Mouse (Mus musculus): ENCODE data around the gene Wscd2. TPM values are rescaled to one million over a fixed set of nuclear protein-coding genes. Genes with fewer than 3 reads are reported as not detected.
A peak's percentile ranks its signal among the peaks of the same experiment; 100 is the strongest.
"Not testable (repeated sequence)": the region's sequence is repeated elsewhere in the genome, so short reads cannot be mapped to it uniquely, and the experiment has no call there.

The Wscd2 gene
- polyA plus RNA-seq, 1 experiment from 2014 or later, result 3.4 TPM

DNA sequence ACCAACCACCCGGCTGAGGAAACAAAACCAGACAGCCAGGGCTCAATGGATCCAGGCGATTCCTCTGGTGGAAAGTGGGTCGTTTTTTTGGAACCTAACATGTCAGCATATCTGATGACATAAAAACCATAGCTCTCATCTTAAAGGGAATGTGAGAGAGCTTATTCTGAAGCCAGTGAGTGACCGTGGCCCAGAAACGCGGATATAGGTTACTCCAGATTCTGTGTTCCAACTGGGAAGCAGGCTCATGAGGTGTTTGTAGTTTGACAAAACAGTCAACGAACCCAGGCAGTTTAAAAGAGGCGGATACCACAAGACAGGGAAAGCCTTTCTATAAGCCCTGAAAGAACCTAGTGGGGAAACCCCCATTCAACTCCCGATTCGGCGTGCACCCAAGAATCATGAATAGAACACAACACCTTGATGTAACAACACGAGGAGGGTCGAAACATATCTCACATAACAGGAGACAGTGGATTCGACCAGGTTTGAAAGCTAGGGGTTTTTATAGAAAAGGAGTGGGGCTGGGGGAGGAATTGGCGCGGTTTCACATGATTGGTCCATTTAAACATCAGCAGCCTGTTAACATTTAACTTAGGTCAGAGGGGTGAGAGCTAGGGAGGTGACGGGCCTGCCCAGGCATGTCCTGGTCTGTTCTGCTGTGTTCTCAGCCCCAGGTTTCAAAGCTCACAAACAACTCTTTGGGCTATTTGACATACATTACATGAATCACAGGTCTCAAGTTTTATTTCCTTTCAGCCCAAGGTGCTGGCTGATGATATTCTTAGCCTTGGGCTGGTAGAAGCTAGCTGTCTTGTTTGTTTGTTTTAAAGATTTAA lies 95.7 kb downstream of the Wscd2 start:
- DNase-seq (ENCODE audit: low spot score), result not testable (repeated sequence)

DNA sequence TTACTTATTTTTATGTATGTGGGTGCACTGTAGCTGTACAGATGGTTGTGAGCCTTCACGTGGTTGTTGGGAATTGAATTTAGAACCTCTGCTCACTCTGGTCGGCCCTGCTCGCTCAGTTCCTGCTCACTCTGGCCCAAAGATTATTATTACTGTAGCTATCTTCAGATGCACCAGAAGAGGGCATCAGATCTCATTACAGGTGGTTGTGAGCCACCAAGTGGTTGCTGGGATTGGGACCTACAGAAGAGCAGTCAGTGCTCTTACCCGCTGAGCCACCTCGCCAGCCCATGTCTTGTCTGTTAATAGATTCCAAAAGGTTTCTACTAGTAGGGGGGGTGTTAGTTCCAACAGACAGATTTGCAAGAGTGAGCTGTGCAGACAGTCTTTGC lies 96.3 kb downstream of the Wscd2 start:
- H3K4me1 ChIP-seq (ENCODE audit: control insufficient read depth, insufficient read depth, low read length); ATAC-seq; H3K27me3 ChIP-seq (replicated peaks; ENCODE audit: control insufficient read depth, insufficient read depth, low read length); H3K9ac ChIP-seq (ENCODE audit: low read length); DNase-seq (ENCODE audit: low spot score); H3K4me2 ChIP-seq (ENCODE audit: low read length); H3K36me3 ChIP-seq (ENCODE audit: control insufficient read depth, insufficient read depth, low read length); H3K27ac ChIP-seq (ENCODE audit: low read depth, low read length); H3K9me3 ChIP-seq (replicated peaks; ENCODE audit: control insufficient read depth, low read length); H3K4me3 ChIP-seq (ENCODE audit: low read depth, low read length): not testable (repeated sequence)
- WGBS, result 46% methylated on average over 5 of the region's 5 CpGs

More for the DNA sequence above, 95.7 kb downstream of the Wscd2 start:
- H3K27me3 ChIP-seq (replicated peaks; ENCODE audit: control insufficient read depth, insufficient read depth, low read length); H3K27ac ChIP-seq (ENCODE audit: low read depth, low read length); H3K36me3 ChIP-seq (ENCODE audit: control insufficient read depth, insufficient read depth, low read length); ATAC-seq; H3K9me3 ChIP-seq (replicated peaks; ENCODE audit: control insufficient read depth, low read length); H3K4me1 ChIP-seq (ENCODE audit: control insufficient read depth, insufficient read depth, low read length); H3K4me3 ChIP-seq (ENCODE audit: low read depth, low read length); H3K4me2 ChIP-seq (ENCODE audit: low read length); H3K9ac ChIP-seq (ENCODE audit: low read length): not testable (repeated sequence)
- WGBS, result 78% methylated on average over 17 of the region's 17 CpGs

DNA sequence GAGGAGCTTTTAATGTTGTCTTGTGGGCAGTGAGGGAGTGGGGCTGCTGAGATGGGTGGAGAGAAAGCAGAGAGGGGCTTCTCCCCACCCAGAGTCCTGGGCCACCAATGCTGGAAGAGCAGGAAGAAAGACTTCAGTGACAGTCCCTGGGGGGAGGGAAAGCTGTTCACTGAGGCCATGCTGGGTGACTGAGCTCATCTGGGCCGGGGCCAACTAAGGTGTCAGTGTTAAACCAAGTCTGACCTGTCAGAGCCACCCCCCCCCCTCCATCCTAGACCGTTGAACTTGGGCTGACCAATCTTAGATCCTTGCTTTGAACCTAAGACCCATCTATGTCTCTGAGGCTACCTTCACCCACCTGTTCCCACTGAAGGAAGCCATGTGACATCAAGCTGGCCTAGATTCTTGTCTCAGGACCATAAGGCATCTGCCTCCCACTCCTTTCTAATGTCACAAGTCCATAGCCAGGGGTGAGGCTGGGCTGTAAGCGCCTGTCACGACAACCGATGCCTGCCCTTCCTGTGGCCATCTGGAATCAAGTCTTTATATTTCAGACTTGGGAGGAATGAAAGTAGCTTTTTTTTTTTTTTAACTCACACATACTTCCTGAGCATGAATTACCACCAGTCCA lies 100.0 kb downstream of the Wscd2 start:
- DNase-seq (ENCODE audit: low spot score) (no peak), ATAC-seq (no peak)
- H3K4me3 ChIP-seq (ENCODE audit: low read depth, low read length), result no peak overlapping the region
- WGBS, result 78% methylated on average over 5 of the region's 5 CpGs
- no peak overlapping the region for H3K27ac ChIP-seq (ENCODE audit: low read depth, low read length)
- no peak overlapping the region for H3K4me2 ChIP-seq (ENCODE audit: low read length)
- H3K4me1 ChIP-seq (ENCODE audit: control insufficient read depth, insufficient read depth, low read length), result peaks cover 8% of the 10 kb centered on the region; the same call in 1 of the 2 replicates
- no peaks in the 10 kb centered on the region for H3K9me3 ChIP-seq (replicated peaks; ENCODE audit: control insufficient read depth, low read length)
- no peak overlapping the region for H3K9ac ChIP-seq (ENCODE audit: low read length)
- H3K36me3 ChIP-seq (ENCODE audit: control insufficient read depth, insufficient read depth, low read length), result no peaks in the 10 kb centered on the region
- no peaks in the 10 kb centered on the region for H3K27me3 ChIP-seq (replicated peaks; ENCODE audit: control insufficient read depth, insufficient read depth, low read length)

DNA sequence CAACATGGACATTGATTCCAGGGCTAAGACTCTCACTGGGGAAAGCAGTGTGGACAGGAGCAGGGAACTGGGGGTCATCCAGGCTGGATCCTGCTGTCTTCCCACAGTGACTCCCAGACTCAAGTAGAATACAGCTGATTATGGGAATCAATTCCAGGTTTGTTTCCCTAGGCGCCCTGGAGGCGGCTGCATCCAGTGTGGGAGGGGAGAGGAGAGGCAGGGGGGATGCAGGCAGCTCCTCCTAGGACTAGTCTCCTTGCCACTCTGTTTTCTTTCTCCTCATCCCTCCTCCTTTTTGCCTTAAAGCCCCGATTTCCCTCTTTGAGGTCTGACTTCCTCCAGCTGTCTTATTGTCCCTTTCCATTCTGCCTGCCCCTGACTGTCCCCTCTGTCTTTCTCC lies 101.0 kb downstream of the Wscd2 start:
- Histone ChIP-seq H3K4me3 (ENCODE audit: low read depth, low read length) (no peak overlapping the region), H3K36me3 (ENCODE audit: control insufficient read depth, insufficient read depth, low read length) (no peaks in the 10 kb centered on the region), H3K27me3 (replicated peaks; ENCODE audit: control insufficient read depth, insufficient read depth, low read length) (no peaks in the 10 kb centered on the region), H3K9ac (ENCODE audit: low read length) (no peak overlapping the region), H3K27ac (ENCODE audit: low read depth, low read length) (peak overlapping the region; percentile 83), H3K4me2 (ENCODE audit: low read length) (no peak overlapping the region), H3K9me3 (replicated peaks; ENCODE audit: control insufficient read depth, low read length) (no peaks in the 10 kb centered on the region), H3K4me1 (ENCODE audit: control insufficient read depth, insufficient read depth, low read length) (peaks cover 8% of the 10 kb centered on the region; the same call in 1 of the 2 replicates)
- ATAC-seq (peak; percentile 24; the same call in 1 of the 2 replicates), DNase-seq (ENCODE audit: low spot score) (peak; percentile 42)
- 7% methylated on average over 3 of the region's 3 CpGs for whole genome bisulfite sequencing

DNA sequence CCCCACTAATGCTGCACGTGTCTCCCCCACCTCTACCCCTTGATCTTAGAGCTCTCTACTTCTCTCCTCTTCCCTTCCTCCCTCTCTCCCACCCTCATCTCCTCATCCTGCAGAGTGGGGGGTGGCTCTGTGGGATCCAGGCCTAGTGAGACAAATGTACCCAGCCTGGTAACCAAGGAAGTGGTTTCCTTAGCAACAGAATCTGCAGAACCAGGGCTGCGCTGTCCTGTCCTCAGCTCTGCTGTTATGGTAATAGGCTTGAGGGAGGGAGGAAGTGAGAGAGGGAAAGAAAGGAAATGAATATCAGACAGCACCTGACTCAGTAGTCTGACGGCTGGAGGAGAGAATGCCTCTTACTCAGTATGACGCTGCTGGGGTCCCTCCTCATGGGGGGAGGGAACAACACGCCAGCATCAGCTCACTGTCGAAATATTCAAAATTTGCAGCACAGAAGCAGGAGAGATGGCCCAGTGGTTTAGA lies 101.7 kb downstream of the Wscd2 start:
- H3K9ac ChIP-seq (ENCODE audit: low read length), result no peak overlapping the region
- ATAC-seq, result peak; percentile 92
- WGBS, result 7% methylated on average over 6 of the region's 6 CpGs

DNA sequence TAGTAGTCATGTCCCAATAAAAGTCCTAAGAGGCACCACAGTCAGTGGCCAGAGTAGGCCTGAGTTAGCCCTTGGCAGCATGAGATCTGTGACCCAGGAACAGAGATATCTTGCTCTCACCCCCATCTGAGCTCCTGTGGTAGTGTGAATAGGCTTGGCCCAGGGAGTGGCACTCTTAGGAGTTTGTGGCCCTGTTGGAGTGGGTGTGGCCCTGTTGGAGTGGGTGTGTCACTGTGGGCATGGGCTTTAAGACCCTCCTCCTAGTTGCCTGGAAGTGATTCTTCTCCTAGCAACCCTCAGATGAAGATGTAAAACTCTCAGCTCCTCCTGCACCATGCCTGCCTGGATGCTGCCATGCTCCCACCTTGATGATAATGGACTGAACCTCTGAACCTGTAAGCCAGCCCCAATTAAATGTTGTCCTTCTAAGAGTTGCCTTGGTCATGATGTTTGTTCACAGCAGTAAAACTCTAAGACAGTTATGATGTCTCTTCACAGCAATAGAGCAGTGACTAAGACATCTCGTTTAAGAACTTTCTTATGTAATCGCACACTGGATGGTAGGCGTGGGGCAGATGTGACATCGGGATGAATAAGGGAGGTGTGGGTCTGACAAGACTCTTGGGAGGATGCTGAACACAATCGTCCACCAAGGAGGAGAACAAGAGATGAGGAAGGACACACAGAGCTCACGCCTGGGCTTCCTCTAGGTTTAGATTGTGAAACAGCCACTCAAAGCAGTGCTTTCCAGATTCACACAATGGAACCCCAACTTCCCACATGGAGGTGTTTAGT lies 104.0 kb downstream of the Wscd2 start:
- no peak for DNase-seq (ENCODE audit: low spot score)
- no peak overlapping the region for H3K27ac ChIP-seq (ENCODE audit: low read depth, low read length)
- WGBS, result 90% methylated on average over 6 of the region's 6 CpGs
- H3K9me3 ChIP-seq (replicated peaks; ENCODE audit: control insufficient read depth, low read length), result no peaks in the 10 kb centered on the region
- peaks cover 8% of the 10 kb centered on the region; the same call in 1 of the 2 replicates for H3K4me1 ChIP-seq (ENCODE audit: control insufficient read depth, insufficient read depth, low read length)
- no peaks in the 10 kb centered on the region for H3K27me3 ChIP-seq (replicated peaks; ENCODE audit: control insufficient read depth, insufficient read depth, low read length)
- H3K4me3 ChIP-seq (ENCODE audit: low read depth, low read length), result no peak overlapping the region
- H3K4me2 ChIP-seq (ENCODE audit: low read length), result no peak overlapping the region
- no peak overlapping the region for H3K9ac ChIP-seq (ENCODE audit: low read length)
- no peaks in the 10 kb centered on the region for H3K36me3 ChIP-seq (ENCODE audit: control insufficient read depth, insufficient read depth, low read length)
- no peak for ATAC-seq

More for the DNA sequence above, 101.7 kb downstream of the Wscd2 start:
- Histone ChIP-seq H3K4me1 (ENCODE audit: control insufficient read depth, insufficient read depth, low read length) (peaks cover 8% of the 10 kb centered on the region; the same call in 1 of the 2 replicates), H3K4me2 (ENCODE audit: low read length) (no peak overlapping the region), H3K27me3 (replicated peaks; ENCODE audit: control insufficient read depth, insufficient read depth, low read length) (no peaks in the 10 kb centered on the region), H3K9me3 (replicated peaks; ENCODE audit: control insufficient read depth, low read length) (no peaks in the 10 kb centered on the region), H3K4me3 (ENCODE audit: low read depth, low read length) (no peak overlapping the region), H3K27ac (ENCODE audit: low read depth, low read length) (peak overlapping the region; percentile 83), H3K36me3 (ENCODE audit: control insufficient read depth, insufficient read depth, low read length) (no peaks in the 10 kb centered on the region)
- peak; percentile 93 for DNase-seq (ENCODE audit: low spot score)

DNA sequence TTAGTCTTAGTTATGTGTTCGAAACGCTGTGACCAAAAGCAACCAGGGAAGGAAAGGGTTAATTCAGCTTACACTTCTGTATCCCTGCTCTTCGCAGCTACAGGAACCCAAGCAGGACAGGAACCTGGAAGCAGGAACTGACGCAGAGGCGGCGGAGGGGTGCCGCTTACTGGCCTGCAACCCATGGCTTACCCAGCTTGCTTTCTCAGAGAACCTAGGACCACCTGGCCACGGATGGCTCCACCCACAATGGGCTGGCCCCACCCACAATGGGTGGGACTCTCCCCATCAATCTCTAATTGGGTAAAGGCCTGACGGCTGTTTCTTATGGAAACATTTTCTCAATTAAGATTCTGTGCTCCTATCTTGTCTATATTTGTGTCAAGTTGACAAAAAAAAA lies 106.1 kb downstream of the Wscd2 start:
- Histone ChIP-seq H3K9me3 (replicated peaks; ENCODE audit: control insufficient read depth, low read length) (no peaks in the 10 kb centered on the region), H3K4me2 (ENCODE audit: low read length) (no peak overlapping the region), H3K36me3 (ENCODE audit: control insufficient read depth, insufficient read depth, low read length) (no peaks in the 10 kb centered on the region), H3K9ac (ENCODE audit: low read length) (no peak overlapping the region), H3K27me3 (replicated peaks; ENCODE audit: control insufficient read depth, insufficient read depth, low read length) (no peaks in the 10 kb centered on the region), H3K27ac (ENCODE audit: low read depth, low read length) (no peak overlapping the region), H3K4me3 (ENCODE audit: low read depth, low read length) (no peak overlapping the region), H3K4me1 (ENCODE audit: control insufficient read depth, insufficient read depth, low read length) (peaks cover 8% of the 10 kb centered on the region; the same call in 1 of the 2 replicates)
- DNase-seq (ENCODE audit: low spot score), result no peak
- 80% methylated on average over 9 of the region's 9 CpGs for WGBS
- ATAC-seq, result no peak

DNA sequence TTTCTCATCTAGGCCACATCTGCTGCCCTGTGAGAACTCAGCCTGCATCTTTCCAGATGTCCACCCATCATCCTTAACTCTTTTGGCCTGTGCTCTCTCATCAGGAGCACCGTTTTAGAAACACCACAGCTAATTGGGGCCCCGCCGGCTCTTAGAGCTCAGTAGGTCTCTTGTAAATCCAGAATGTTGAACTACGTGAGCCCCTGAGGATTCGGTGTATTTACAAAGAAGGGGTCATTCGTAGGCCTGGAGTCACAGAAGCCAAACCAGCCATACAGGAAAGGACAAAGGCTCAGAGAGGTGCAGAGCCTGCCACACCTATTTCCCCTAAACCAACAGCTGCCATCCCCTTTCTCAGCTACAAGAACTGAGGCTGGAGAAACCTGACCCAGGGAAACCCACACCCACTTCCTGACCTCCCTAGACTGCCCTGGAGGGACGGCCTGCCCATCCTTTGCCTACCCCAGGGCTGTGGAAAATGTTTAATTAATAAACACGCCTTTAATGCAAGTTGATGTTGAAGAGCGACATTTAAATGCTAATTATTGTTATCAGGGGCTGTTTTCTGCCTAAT lies 106.7 kb downstream of the Wscd2 start:
- Histone ChIP-seq H3K9me3 (replicated peaks; ENCODE audit: control insufficient read depth, low read length) (no peaks in the 10 kb centered on the region), H3K36me3 (ENCODE audit: control insufficient read depth, insufficient read depth, low read length) (no peaks in the 10 kb centered on the region), H3K4me2 (ENCODE audit: low read length) (no peak overlapping the region), H3K4me1 (ENCODE audit: control insufficient read depth, insufficient read depth, low read length) (peaks cover 6% of the 10 kb centered on the region; the same call in 1 of the 2 replicates), H3K4me3 (ENCODE audit: low read depth, low read length) (no peak overlapping the region), H3K27ac (ENCODE audit: low read depth, low read length) (no peak overlapping the region), H3K9ac (ENCODE audit: low read length) (no peak overlapping the region), H3K27me3 (replicated peaks; ENCODE audit: control insufficient read depth, insufficient read depth, low read length) (no peaks in the 10 kb centered on the region)
- no peak for ATAC-seq
- DNase-seq (ENCODE audit: low spot score), result no peak
- 70% methylated on average over 9 of the region's 9 CpGs for WGBS
